Mouse (Mus musculus): ENCODE results near the gene Tmem210. TPM values are rescaled to one million over a fixed set of nuclear protein-coding genes. Genes with fewer than 3 reads are reported as not detected.

Tmem210 gene
- polyA plus RNA-seq, 1 experiment from 2014 or later = not detected

DNA sequence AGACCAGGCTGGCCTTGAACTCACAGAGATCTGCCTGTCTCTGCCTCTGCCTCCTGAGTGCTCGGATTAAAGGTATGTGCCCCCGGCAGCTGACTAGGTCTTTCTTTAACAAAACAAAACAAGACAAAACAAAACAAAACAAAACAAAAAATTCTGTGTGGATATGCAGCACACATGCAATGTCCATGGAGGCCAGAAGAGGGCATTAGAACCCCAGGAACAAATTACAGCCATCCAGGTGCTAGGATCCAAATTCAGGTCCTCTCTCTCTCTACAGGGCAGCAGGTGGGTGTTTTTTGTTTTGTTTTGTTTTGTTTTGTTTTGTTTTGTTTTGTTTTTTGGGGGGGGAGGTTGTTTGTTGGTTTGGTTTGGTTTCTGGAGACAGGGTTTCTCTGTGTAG lies 29.1 kb upstream of the Tmem210 start:
- Histone ChIP-seq H3K36me3 (ENCODE audit: inconsistent target) (no peaks in the 10 kb centered on the region), H3K79me2 (ENCODE audit: inconsistent target) (peaks cover 24% of the 10 kb centered on the region; the same call in 1 of the 2 replicates), H3K4me3 (ENCODE audit: inconsistent target) (no peak overlapping the region), H3K27ac (no peak overlapping the region)
- 69% methylated on average over 2 of the region's 2 CpGs for WGBS (ENCODE audit: missing documents)

GRCm38 (mm10) chr2:25261870-25262269 lies 26.1 kb upstream of the Tmem210 start:
- Histone ChIP-seq H3K27ac (peak overlapping the region; percentile 32), H3K4me3 (ENCODE audit: inconsistent target) (peak overlapping the region; percentile 23; the same call in 1 of the 2 replicates), H3K79me2 (ENCODE audit: inconsistent target) (peaks cover 35% of the 10 kb centered on the region; the same call in 1 of the 2 replicates), H3K36me3 (ENCODE audit: inconsistent target) (no peaks in the 10 kb centered on the region)
- 53% methylated on average over 10 of the region's 12 CpGs for WGBS (ENCODE audit: missing documents)

DNA sequence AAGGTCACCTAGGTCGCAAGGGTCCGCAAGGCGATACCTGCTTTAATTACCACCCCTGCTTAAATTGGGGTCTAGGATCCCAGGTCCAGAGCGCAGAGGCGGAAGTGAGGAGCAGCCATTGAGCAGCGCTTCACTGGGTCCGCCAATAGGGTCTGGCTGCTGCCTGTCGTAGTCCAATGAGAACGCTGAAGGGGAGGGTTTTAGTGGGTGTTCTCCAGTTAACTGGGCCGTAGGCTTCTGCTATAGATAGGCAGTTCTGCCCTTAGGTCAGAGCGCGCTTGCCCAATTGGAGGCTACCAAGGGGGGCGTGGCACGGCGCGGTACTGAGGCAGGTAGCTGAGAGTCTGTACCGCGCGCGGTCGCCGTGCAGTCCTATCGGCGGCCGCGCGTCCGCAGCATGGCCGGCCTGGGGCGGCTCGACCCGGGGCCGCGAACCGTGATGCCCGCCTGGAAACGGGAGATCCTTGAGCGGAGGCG lies 25.6 kb upstream of the Tmem210 start, which contains the start of gene Tprn:
TSS of gene Tprn (plus strand) at position 328 of the 477 bp plus-strand sequence.
- Histone ChIP-seq H3K27ac (peak within 1 kb of the TSS; percentile 32), H3K79me2 (ENCODE audit: inconsistent target) (peaks cover 39% of the 10 kb centered on the region; the same call in 1 of the 2 replicates), H3K36me3 (ENCODE audit: inconsistent target) (no peaks in the 10 kb centered on the region), H3K4me3 (ENCODE audit: inconsistent target) (peak within 1 kb of the TSS; percentile 29)
- WGBS (ENCODE audit: missing documents) = 1% methylated on average over 39 of the region's 39 CpGs

DNA sequence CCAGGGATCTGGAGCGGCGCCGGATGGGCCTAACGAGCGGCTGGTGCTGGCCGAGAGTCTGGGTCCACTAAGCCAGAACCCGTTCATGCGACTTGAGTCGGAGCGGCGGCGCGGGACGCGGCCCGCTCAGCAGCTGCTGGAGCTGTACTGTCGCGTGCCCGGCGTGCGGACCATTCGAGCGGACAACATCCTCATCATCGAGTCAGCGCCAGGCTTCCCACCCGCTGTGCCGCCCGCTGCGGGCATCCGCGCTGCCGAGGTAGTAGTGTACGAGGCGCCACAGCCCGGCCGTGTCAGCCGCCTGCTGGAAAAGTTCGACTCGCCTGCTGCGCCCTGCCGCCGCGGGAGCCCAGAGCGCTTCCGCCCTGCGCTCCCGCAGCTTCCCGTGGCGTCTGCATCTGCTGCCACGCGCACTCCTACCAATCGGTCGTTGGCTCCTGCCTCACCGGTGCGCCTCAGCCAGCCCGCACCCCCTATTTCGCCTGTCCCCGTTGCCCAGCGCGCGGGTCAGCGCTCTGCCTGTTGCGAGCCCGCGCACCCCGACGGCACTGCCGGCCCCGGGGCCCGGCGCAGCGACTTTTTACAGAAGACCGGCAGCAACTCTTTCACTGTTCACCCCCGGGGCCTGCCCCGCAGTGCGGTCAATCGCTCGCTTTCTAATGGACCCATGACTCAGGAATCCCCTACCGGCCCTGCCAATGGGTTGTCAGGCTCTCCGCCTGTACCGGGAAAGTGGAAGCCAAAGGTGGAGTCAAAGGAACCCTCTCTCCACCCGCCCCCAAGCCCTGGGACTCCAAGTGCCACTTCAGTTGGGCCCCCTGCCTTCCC lies 24.9 kb upstream of the Tmem210 start:
- Histone ChIP-seq H3K27ac (no peak overlapping the region), H3K79me2 (ENCODE audit: inconsistent target) (peaks cover 46% of the 10 kb centered on the region; the same call in 1 of the 2 replicates), H3K4me3 (ENCODE audit: inconsistent target) (peak overlapping the region; percentile 29), H3K36me3 (ENCODE audit: inconsistent target) (no peaks in the 10 kb centered on the region)
- whole genome bisulfite sequencing (ENCODE audit: missing documents) = under 1% methylated on average over 63 of the region's 82 CpGs

GRCm38 (mm10) chr2:25263623-25264285 lies 24.2 kb upstream of the Tmem210 start:
- no peaks in the 10 kb centered on the region for H3K36me3 ChIP-seq (ENCODE audit: inconsistent target)
- H3K4me3 ChIP-seq (ENCODE audit: inconsistent target) = peak overlapping the region; percentile 29
- H3K27ac ChIP-seq = no peak overlapping the region

DNA sequence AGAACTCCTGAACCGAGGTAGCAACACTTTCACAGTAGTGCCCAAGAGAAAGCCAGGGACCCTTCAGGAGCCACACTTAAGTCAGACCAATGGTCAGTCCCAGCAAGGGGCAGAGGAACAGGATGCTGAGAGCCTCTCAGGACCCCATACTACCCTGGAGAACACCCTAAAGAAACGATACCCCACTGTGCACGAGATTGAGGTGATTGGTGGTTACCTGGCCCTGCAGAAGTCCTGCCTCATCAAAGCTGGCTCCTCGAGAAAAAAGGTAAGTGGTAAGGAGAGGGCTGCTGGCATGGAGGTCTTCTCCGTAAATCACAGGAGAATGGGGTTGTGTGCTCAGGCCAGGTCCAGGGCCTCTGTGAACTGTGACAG lies 23.7 kb upstream of the Tmem210 start:
- Histone ChIP-seq H3K4me3 (ENCODE audit: inconsistent target) (no peak overlapping the region), H3K79me2 (ENCODE audit: inconsistent target) (peaks cover 47% of the 10 kb centered on the region; the same call in 1 of the 2 replicates), H3K36me3 (ENCODE audit: inconsistent target) (0 out of 2 replicates have a peak, but pooled peaks cover under 1% of the 10 kb centered on the region), H3K27ac (no peak overlapping the region)
- 85% methylated on average over 5 of the region's 5 CpGs for whole genome bisulfite sequencing (ENCODE audit: missing documents)

More at GRCm38 (mm10) chr2:25263623-25264285, 24.2 kb upstream of the Tmem210 start:
- H3K79me2 ChIP-seq (ENCODE audit: inconsistent target) = peaks cover 47% of the 10 kb centered on the region; the same call in 1 of the 2 replicates
- 47% methylated on average over 12 of the region's 12 CpGs for WGBS (ENCODE audit: missing documents)

DNA sequence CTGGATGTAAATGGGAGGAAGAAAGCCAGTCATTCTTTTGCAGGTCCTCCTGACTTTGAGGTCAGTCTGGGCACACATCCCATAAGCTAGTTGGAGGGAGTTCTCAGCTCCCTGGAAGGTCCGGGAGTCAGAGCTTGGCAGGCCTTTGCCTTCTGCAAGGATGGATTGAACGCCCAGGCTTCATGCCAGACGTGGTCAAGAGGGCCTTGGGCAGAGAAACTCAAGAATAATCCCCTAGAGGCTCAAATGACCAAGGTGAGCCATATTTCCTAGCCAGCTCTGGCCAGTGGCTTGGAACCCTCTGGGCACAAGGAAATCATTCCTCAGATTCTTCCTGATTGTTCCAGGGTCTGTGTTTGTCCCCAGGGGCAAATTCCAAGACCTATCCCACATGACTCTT lies 23.1 kb upstream of the Tmem210 start:
- 94% methylated on average over 3 of the region's 3 CpGs for WGBS (ENCODE audit: missing documents)
- Histone ChIP-seq H3K79me2 (ENCODE audit: inconsistent target) (peaks cover 48% of the 10 kb centered on the region; the same call in 1 of the 2 replicates), H3K4me3 (ENCODE audit: inconsistent target) (no peak overlapping the region), H3K36me3 (ENCODE audit: inconsistent target) (peaks cover 6% of the 10 kb centered on the region; the same call in 1 of the 2 replicates), H3K27ac (no peak overlapping the region)

- H3K4me3 ChIP-seq (ENCODE audit: inconsistent target) = no peak overlapping the region; the same call in 1 of the 2 replicates
- H3K36me3 ChIP-seq (ENCODE audit: inconsistent target) = peaks cover 11% of the 10 kb centered on the region; the same call in 1 of the 2 replicates
- 52% methylated on average over 6 of the region's 6 CpGs for WGBS (ENCODE audit: missing documents)
These were observed 21.9 kb upstream of the Tmem210 start for GRCm38 (mm10) chr2:25265897-25266656.

DNA sequence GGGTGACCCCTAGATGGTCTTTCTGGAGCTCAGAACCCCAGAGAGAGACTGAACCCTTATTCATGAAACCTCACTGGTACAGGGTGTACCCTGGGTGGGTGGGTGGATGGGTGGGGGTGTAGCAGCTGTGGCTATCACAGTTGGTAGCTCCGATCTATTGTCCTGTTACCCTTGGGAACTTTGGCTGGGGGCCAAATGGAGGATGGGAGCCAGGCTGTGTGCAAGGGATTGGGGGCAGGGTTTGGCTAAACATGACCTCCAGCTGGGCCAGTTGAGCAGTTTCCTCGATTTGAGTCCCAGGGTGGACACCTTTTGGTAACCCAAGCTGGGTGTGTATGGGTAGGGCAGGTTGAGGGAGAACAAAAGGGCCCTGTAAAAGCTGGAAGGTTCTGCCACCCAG lies 21.2 kb upstream of the Tmem210 start:
- Histone ChIP-seq H3K4me3 (ENCODE audit: inconsistent target) (no peak overlapping the region), H3K36me3 (ENCODE audit: inconsistent target) (peaks cover 11% of the 10 kb centered on the region; the same call in 1 of the 2 replicates), H3K27ac (peak overlapping the region; percentile 39; the same call in 1 of the 2 replicates), H3K79me2 (ENCODE audit: inconsistent target) (peaks cover 67% of the 10 kb centered on the region)
- 67% methylated on average over 2 of the region's 2 CpGs for WGBS (ENCODE audit: missing documents)

More at GRCm38 (mm10) chr2:25265897-25266656, 21.9 kb upstream of the Tmem210 start:
- Histone ChIP-seq H3K27ac (peak overlapping the region; percentile 39), H3K79me2 (ENCODE audit: inconsistent target) (peaks cover 60% of the 10 kb centered on the region)

GRCm38 (mm10) chr2:25267241-25267640 lies 20.7 kb upstream of the Tmem210 start:
- peaks cover 70% of the 10 kb centered on the region for H3K79me2 ChIP-seq (ENCODE audit: inconsistent target)
- no peak overlapping the region for H3K4me3 ChIP-seq (ENCODE audit: inconsistent target)
- H3K27ac ChIP-seq = no peak overlapping the region
- peaks cover 11% of the 10 kb centered on the region; the same call in 1 of the 2 replicates for H3K36me3 ChIP-seq (ENCODE audit: inconsistent target)

- 95% methylated on average over 4 of the region's 4 CpGs for WGBS (ENCODE audit: missing documents)
- H3K27ac ChIP-seq = no peak overlapping the region
- no peak overlapping the region for H3K4me3 ChIP-seq (ENCODE audit: inconsistent target)
- peaks cover 11% of the 10 kb centered on the region; the same call in 1 of the 2 replicates for H3K36me3 ChIP-seq (ENCODE audit: inconsistent target)
- peaks cover 75% of the 10 kb centered on the region for H3K79me2 ChIP-seq (ENCODE audit: inconsistent target)
These were observed 20.1 kb upstream of the Tmem210 start for GRCm38 (mm10) chr2:25267746-25268309.

DNA sequence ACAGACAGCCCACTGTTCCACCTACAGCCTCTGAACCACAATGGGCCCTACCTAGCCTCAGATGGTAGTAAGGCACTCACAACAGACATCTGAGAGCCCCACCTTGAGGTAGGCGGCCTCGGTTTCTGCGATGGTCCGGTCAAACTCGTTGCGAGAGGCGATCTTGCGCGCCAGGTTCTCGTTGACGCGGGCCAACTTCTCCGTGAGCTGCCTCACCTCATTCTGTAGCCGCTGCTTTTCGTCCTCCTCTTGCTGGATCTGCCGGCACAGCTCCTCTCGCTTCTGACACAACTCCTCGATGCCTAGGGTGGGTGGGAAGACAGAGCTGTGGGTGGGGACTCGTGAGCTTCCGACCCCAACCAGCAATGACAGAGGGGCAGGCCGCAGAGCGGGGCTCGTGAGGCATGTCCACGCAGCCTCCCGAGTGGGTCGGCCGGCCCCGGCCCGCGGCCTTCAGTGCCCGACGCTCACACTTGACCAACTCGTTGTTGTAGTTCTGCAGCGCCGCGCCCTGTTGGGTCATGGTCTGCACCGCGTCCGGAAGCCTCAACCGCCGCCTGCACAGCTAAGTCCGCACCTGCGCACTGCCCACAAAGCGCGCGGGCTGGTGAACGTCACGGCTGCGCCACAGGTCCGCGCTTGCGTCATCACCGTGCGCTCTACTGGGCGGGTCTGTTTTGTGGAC lies 16.0 kb upstream of the Tmem210 start, which contains the start of the genes Ssna1 and Anapc2:
TSS of gene Ssna1 (minus strand) at position 612 of the 685 bp plus-strand sequence.
TSS of gene Anapc2 (plus strand) at position 652 of the 685 bp plus-strand sequence.
- Histone ChIP-seq H3K4me3 (ENCODE audit: inconsistent target) (peak within 1 kb of the TSS; percentile 97), H3K27ac (peak within 1 kb of the TSS; percentile 64), H3K79me2 (ENCODE audit: inconsistent target) (peaks cover 54% of the 10 kb centered on the region), H3K36me3 (ENCODE audit: inconsistent target) (peaks cover 42% of the 10 kb centered on the region)
- WGBS (ENCODE audit: missing documents) = under 1% methylated on average over 48 of the region's 55 CpGs

GRCm38 (mm10) chr2:25272515-25272914 lies 15.4 kb upstream of the Tmem210 start:
- peaks cover 47% of the 10 kb centered on the region for H3K36me3 ChIP-seq (ENCODE audit: inconsistent target)
- H3K27ac ChIP-seq = peak overlapping the region; percentile 38
- peaks cover 48% of the 10 kb centered on the region for H3K79me2 ChIP-seq (ENCODE audit: inconsistent target)
- WGBS (ENCODE audit: missing documents) = under 1% methylated on average over 18 of the region's 29 CpGs
- H3K4me3 ChIP-seq (ENCODE audit: inconsistent target) = peak overlapping the region; percentile 97
